Mouse (Mus musculus) adrenal gland, postnatal 14 days (tissue): ENCODE data around the gene Pnkd. TPM values are rescaled to one million over a fixed set of nuclear protein-coding genes. Genes with fewer than 3 reads are reported as not detected.
A peak's percentile ranks its signal among the peaks of the same experiment; 100 is the strongest.

Experiments
- DNase-seq: peaks from one replicate; pipeline ENCODE4 v3.0.0; 2021; ENCODE audit warnings: mixed read lengths
- microRNA-seq, 2 experiments: library from miRNA; unstranded; fragments of <30 nt; microRNA quantifications; one replicate each; pipeline ENCODE4 v1.2.0; 2021
- total RNA-seq: library from RNA; stranded (reverse); gene quantifications from 2 replicates; pipeline ENCODE4 v1.2.3, GENCODE M21; 2021

Gene Pnkd
- total RNA-seq, 1 experiment from 2014 or later, result 115 TPM

GRCm38 (mm10) chr1:74390287-74390906 lies 105.7 kb downstream of the Pnkd start:
- DNase-seq, result peak; percentile 82

GRCm38 (mm10) chr1:74390924-74391748 lies 106.4 kb downstream of the Pnkd start, which contains the start of gene Ctdsp1:
Gene Ctdsp1, plus strand, starts transcription at chr1:74391509.
- peak; percentile 99 for DNase-seq

GRCm38 (mm10) chr1:74391844-74392441 lies 107.2 kb downstream of the Pnkd start:
- DNase-seq, result peak; percentile 90

GRCm38 (mm10) chr1:74392446-74392994 lies 107.8 kb downstream of the Pnkd start:
- peak; percentile 63 for DNase-seq

- DNase-seq, result no peak
Measured at GRCm38 (mm10) chr1:74393010-74393409, 108.3 kb downstream of the Pnkd start.

- peak; percentile 11 for DNase-seq
Measured at GRCm38 (mm10) chr1:74393697-74394096, 109.0 kb downstream of the Pnkd start.

GRCm38 (mm10) chr1:74394311-74394710 lies 109.6 kb downstream of the Pnkd start:
- DNase-seq, result peak; percentile 11

- no peak for DNase-seq
Measured at GRCm38 (mm10) chr1:74394858-74395257, 110.1 kb downstream of the Pnkd start.

DNA sequence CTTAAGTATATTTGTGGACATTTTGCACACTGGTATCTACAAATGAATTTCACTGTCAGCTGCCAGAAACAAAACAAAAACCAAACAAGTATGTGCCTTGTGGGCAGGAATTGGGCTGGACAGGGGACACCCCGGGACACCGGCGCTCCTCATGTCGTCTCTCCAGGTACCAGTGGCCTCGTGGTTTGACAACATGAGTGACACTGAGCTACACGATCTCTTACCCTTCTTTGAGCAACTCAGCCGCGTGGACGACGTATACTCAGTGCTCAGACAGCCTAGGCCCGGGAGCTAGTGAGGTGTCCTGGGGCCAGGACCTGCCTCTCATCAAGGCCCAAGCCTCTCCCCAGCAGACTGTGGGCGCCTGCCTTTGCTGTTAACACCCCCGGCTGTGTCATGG lies 110.6 kb downstream of the Pnkd start:
- DNase-seq, result no peak

DNA sequence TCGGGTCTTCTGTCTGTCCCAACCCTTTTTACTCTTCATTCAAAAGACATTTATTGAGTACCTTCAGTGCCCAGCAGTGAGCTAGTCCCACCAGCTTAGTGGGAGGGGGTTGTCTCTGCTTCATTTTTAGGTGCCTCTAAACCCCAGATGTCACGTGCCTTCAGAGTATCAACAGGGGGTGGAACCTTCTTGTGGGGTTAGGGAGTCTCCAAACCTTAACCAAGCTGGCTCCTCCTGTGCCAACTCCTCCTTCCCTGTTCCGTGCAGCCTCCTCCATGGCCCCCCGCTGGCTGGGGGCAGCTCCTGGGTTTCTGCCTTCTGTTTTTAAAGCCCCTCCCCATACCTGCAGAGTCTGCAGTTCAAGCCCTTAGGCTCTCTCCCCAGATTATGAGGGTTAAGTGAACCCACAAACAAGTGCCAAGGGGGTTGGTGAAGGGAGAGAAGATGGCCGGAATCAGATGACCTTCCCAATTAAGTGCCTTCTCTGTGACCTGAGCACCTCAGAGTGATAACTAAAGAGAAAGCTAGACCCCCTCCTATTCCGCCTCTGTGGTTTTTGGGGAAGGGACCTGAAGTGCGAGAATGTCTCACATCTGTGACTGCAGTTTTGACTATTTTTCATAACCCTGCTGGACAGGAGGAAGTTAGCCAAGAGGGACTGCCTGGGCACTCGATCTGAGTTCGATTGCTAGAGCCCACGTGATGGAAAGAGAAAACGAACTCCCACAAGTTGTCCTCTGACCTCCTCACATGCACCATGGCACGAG lies 111.9 kb downstream of the Pnkd start:
- DNase-seq, result peak; percentile 9

DNA sequence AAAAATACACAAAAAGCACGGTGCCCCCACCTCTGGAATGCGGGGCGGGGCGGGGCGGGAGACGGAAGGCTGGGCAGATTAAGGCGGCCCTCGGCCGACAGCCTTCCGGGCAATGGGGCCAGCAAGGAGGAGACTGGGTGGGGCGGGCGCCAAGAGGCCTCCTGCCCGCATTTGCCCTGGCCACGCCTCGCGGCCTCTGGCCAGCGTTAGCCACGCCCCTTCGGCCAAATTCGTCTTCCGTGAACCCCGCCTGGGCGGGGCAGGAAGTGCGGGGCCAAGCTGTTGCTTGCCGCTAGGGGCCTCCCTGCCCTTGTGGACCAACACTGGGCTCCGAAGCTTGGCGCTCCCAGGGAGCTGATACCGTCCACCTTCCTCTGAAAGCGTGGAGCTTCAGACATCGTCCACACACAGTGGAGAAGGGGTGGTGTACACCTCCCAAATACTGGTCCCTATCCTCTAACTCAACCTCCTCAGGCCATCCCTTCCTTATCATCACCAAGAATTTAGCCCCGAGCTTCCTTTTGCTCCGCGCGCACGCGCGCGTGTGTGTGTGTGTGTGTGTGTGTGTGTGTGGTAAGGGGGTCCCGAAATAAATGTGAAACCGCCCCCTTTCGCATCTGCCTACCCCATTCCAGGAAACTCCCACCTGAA lies 112.7 kb downstream of the Pnkd start:
- peak; percentile 100 for DNase-seq

DNA sequence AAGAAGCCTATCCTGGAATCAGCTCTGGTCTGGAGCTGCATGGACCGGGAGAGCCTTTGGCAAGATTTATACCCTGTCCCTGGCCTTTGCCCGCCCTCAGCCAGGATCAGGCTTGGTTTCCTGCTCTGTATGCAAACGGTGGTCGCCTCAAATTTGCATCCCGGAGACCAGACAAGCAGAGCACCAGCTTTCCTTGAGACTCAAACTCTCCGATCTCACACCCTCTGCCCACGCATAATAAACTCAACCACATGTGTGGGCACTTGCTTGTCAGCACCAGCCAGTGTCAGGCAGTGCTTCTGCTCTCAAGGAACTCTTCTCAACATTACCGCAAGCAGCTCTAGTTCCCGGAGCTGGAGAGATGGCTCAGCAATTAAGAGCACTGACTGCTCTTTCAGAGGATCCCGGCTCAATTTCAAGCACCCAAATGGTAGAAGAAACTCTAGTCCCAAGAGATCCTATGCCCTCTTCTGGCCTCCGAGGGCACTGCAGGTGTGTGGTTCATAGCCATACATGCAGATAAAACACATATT lies 113.3 kb downstream of the Pnkd start:
- peak; percentile 85 for DNase-seq

- no peak for DNase-seq
Measured at GRCm38 (mm10) chr1:74400531-74400930, 115.8 kb downstream of the Pnkd start.

DNA sequence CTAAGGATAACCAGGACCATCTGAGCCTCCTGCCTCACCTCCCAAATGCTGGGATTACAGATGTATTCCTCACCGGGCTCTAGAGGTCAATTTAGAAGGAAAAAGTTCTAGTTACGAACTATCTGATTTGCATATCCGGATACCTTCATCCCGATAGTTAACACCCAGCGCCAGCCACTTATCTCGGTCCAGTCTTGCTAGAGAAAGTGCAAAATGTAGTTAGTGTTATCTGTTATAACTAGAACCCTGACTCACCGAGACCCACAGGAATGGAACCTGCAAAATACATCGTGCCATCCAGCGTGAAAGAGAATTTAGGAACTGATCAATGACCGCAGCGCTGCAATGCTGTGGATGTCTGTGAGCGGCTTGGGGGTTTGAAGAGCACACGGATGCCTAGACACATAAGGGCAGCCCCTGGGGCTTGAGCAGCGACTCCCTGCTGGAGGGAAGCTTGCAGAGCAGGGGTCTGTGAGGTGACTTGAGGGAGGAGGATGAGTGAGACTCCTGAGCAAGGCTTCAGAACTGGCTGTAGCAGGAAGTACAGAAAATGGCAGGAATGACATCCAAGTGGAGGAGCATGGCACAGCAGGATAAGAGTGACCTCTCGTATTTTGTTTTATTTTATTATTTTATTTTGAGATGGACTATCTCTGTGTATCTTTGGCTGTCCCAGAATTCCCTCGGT lies 116.4 kb downstream of the Pnkd start:
- DNase-seq, result no peak

Small RNA genes within 50 kb of the gene (microRNA-seq; reads per million reads assigned to microRNA genes)
- gene Mir26b, result 44,595 to 58,804 reads per million in 2 experiments

Other genes with a start within 250 kb of the Pnkd start
- 325 and 411 TPM in 2 replicates for gene Tns1, start 160.5 kb upstream of the Pnkd start, total RNA-seq
- gene Rufy4, start 159.4 kb upstream of the Pnkd start, total RNA-seq, result 3.6 and 4.1 TPM in 2 replicates
- 0.19 and 1.8 TPM in 2 replicates for gene Cxcr2, start 130.9 kb upstream of the Pnkd start, total RNA-seq
- gene Cxcr1, start 90.3 kb upstream of the Pnkd start, total RNA-seq, result not detected in 2 replicates
- 177 and 194 TPM in 2 replicates for gene Arpc2, start 48.8 kb upstream of the Pnkd start, total RNA-seq
- gene Gpbar1, start 6.4 kb upstream of the Pnkd start, total RNA-seq, result not detected in 2 replicates
- gene Aamp, start 192 bp upstream of the Pnkd start, total RNA-seq, result 155 and 165 TPM in 2 replicates
- 66.7 and 82.3 TPM in 2 replicates for gene Tmbim1, start 20.7 kb downstream of the Pnkd start, total RNA-seq
- gene Catip, start 77.2 kb downstream of the Pnkd start, total RNA-seq, result 0.15 and 0.45 TPM in 2 replicates
- 5.3 and 6.9 TPM in 2 replicates for gene Slc11a1, start 90.3 kb downstream of the Pnkd start, total RNA-seq
- gene Ctdsp1, start 106.6 kb downstream of the Pnkd start, total RNA-seq, result 128 and 130 TPM in 2 replicates
- 2.4 and 3.0 TPM in 2 replicates for gene Vil1, start 124.4 kb downstream of the Pnkd start, total RNA-seq
- gene Cnot9, start 221.1 kb downstream of the Pnkd start, total RNA-seq, result 30.8 and 32.2 TPM in 2 replicates